Mouse (Mus musculus): ENCODE measurements around the gene Ptcd1. TPM values are rescaled to one million over a fixed set of nuclear protein-coding genes. Genes with fewer than 3 reads are reported as not detected.
"Not testable (repeated sequence)": the region's sequence is repeated elsewhere in the genome, so short reads cannot be mapped to it uniquely, and the experiment has no call there.

Gene Ptcd1
- 20.0 and 21.6 TPM in 2 replicates for polyA plus RNA-seq (2015; fragmentation: Nextera tagmentation; extraction: Ambion mirVana)

GRCm38 (mm10) chr5:145166536-145167305 lies at the start of gene Ptcd1, which contains the start of gene Cpsf4:
Ptcd1 (minus strand) TSS chr5:145167108.
Cpsf4 (plus strand) TSS chr5:145167213.
- peaks cover 51% of the 10 kb centered on the region for H3K36me3 ChIP-seq (ENCODE audit: poor library complexity, severe bottlenecking)
- peak within 1 kb of the TSS; percentile 97 for H3K4me2 ChIP-seq
- H3K9ac ChIP-seq = peak within 1 kb of the TSS; percentile 96
- peaks cover 22% of the 10 kb centered on the region for H3K4me1 ChIP-seq
- peak within 1 kb of the TSS; percentile 95 for H3K4me3 ChIP-seq
- peak within 1 kb of the TSS; percentile 75 for H3K27ac ChIP-seq
- H3K9me3 ChIP-seq (replicated peaks) = no peaks in the 10 kb centered on the region
- ATAC-seq = peak; percentile 97
- H3K27me3 ChIP-seq = no peaks in the 10 kb centered on the region
- WGBS = under 1% methylated on average over 42 of the region's 51 CpGs

- no peaks in the 10 kb centered on the region for H3K4me1 ChIP-seq
- no peak for ATAC-seq
- no peak overlapping the region for H3K4me3 ChIP-seq
- H3K36me3 ChIP-seq (ENCODE audit: poor library complexity, severe bottlenecking) = peaks cover 72% of the 10 kb centered on the region
- no peaks in the 10 kb centered on the region for H3K9me3 ChIP-seq (replicated peaks)
- no peak overlapping the region for H3K9ac ChIP-seq
- H3K4me2 ChIP-seq = no peak overlapping the region
- WGBS = 66% methylated on average over 4 of the region's 4 CpGs
- H3K27ac ChIP-seq = no peak overlapping the region
- no peaks in the 10 kb centered on the region for H3K27me3 ChIP-seq
These were observed 47.8 kb upstream of the Ptcd1 start for GRCm38 (mm10) chr5:145214679-145215078.

GRCm38 (mm10) chr5:145213505-145213904 lies 46.6 kb upstream of the Ptcd1 start:
- H3K27ac ChIP-seq = no peak overlapping the region
- WGBS = 91% methylated on average over 3 of the region's 3 CpGs
- H3K4me3 ChIP-seq = no peak overlapping the region
- H3K4me2 ChIP-seq = no peak overlapping the region
- no peaks in the 10 kb centered on the region for H3K9me3 ChIP-seq (replicated peaks)
- H3K36me3 ChIP-seq (ENCODE audit: poor library complexity, severe bottlenecking) = peaks cover 69% of the 10 kb centered on the region
- no peaks in the 10 kb centered on the region for H3K27me3 ChIP-seq
- no peak for ATAC-seq
- no peaks in the 10 kb centered on the region for H3K4me1 ChIP-seq
- no peak overlapping the region for H3K9ac ChIP-seq

- Histone ChIP-seq H3K27ac (no peak overlapping the region), H3K4me1 (no peaks in the 10 kb centered on the region), H3K9me3 (replicated peaks) (no peaks in the 10 kb centered on the region), H3K36me3 (ENCODE audit: poor library complexity, severe bottlenecking) (peaks cover 70% of the 10 kb centered on the region), H3K4me3 (no peak overlapping the region), H3K27me3 (no peaks in the 10 kb centered on the region), H3K9ac (no peak overlapping the region), H3K4me2 (no peak overlapping the region)
- WGBS = 96% methylated on average over 4 of the region's 4 CpGs
- no peak for ATAC-seq
These were observed 45.3 kb upstream of the Ptcd1 start for GRCm38 (mm10) chr5:145212216-145212615.

GRCm38 (mm10) chr5:145211340-145211739 lies 44.4 kb upstream of the Ptcd1 start:
- Histone ChIP-seq H3K36me3 (ENCODE audit: poor library complexity, severe bottlenecking) (peaks cover 74% of the 10 kb centered on the region), H3K4me2 (no peak overlapping the region), H3K4me1 (no peaks in the 10 kb centered on the region), H3K27ac (no peak overlapping the region), H3K27me3 (no peaks in the 10 kb centered on the region), H3K9ac (no peak overlapping the region), H3K4me3 (no peak overlapping the region), H3K9me3 (replicated peaks) (no peaks in the 10 kb centered on the region)
- ATAC-seq = no peak
- 97% methylated on average over 4 of the region's 4 CpGs for WGBS

- WGBS = 47% methylated on average over 11 of the region's 11 CpGs
- Histone ChIP-seq H3K4me1 (peaks cover 13% of the 10 kb centered on the region), H3K36me3 (ENCODE audit: poor library complexity, severe bottlenecking) (peaks cover 53% of the 10 kb centered on the region)
- ATAC-seq; H3K9me3 ChIP-seq (replicated peaks); H3K27ac ChIP-seq; H3K9ac ChIP-seq; H3K4me2 ChIP-seq; H3K27me3 ChIP-seq; H3K4me3 ChIP-seq: not testable (repeated sequence)
These were observed 41.5 kb upstream of the Ptcd1 start for GRCm38 (mm10) chr5:145208391-145208790.

GRCm38 (mm10) chr5:145207954-145208353 lies 41.0 kb upstream of the Ptcd1 start:
- no peak for ATAC-seq
- H3K4me3 ChIP-seq = no peak overlapping the region
- peaks cover 13% of the 10 kb centered on the region for H3K4me1 ChIP-seq
- 89% methylated on average over 6 of the region's 6 CpGs for WGBS
- no peaks in the 10 kb centered on the region for H3K9me3 ChIP-seq (replicated peaks)
- H3K4me2 ChIP-seq = no peak overlapping the region
- H3K36me3 ChIP-seq (ENCODE audit: poor library complexity, severe bottlenecking) = peaks cover 52% of the 10 kb centered on the region
- H3K27ac ChIP-seq = no peak overlapping the region
- no peaks in the 10 kb centered on the region for H3K27me3 ChIP-seq
- no peak overlapping the region for H3K9ac ChIP-seq

- Histone ChIP-seq H3K4me2 (no peak overlapping the region), H3K9ac (no peak overlapping the region), H3K4me3 (no peak overlapping the region), H3K27me3 (no peaks in the 10 kb centered on the region), H3K27ac (no peak overlapping the region), H3K4me1 (peaks cover 13% of the 10 kb centered on the region), H3K36me3 (ENCODE audit: poor library complexity, severe bottlenecking) (peaks cover 46% of the 10 kb centered on the region), H3K9me3 (replicated peaks) (no peaks in the 10 kb centered on the region)
- 97% methylated on average over 6 of the region's 6 CpGs for WGBS
- no peak for ATAC-seq
These were observed 40.5 kb upstream of the Ptcd1 start for GRCm38 (mm10) chr5:145207385-145207784.

GRCm38 (mm10) chr5:145205041-145205440 lies 38.1 kb upstream of the Ptcd1 start:
- Histone ChIP-seq H3K4me2 (peak overlapping the region; percentile 65), H3K9me3 (replicated peaks) (no peaks in the 10 kb centered on the region), H3K27me3 (no peaks in the 10 kb centered on the region), H3K9ac (peak overlapping the region; percentile 50), H3K4me1 (peaks cover 25% of the 10 kb centered on the region), H3K4me3 (peak overlapping the region; percentile 60), H3K36me3 (ENCODE audit: poor library complexity, severe bottlenecking) (peaks cover 23% of the 10 kb centered on the region), H3K27ac (no peak overlapping the region)
- WGBS = 24% methylated on average over 9 of the region's 9 CpGs
- no peak for ATAC-seq

- H3K4me3 ChIP-seq = peak within 1 kb of the TSS; percentile 60
- peak; percentile 97 for ATAC-seq
- H3K9me3 ChIP-seq (replicated peaks) = no peaks in the 10 kb centered on the region
- H3K27ac ChIP-seq = peak within 1 kb of the TSS; percentile 89
- WGBS = 0% methylated on average over 22 of the region's 22 CpGs
- no peaks in the 10 kb centered on the region for H3K27me3 ChIP-seq
- H3K36me3 ChIP-seq (ENCODE audit: poor library complexity, severe bottlenecking) = peaks cover 16% of the 10 kb centered on the region
- peak within 1 kb of the TSS; percentile 65 for H3K4me2 ChIP-seq
- H3K4me1 ChIP-seq = peaks cover 25% of the 10 kb centered on the region
- peak within 1 kb of the TSS; percentile 62 for H3K9ac ChIP-seq
These were observed 37.2 kb upstream of the Ptcd1 start, which contains the start of gene Zkscan5 for GRCm38 (mm10) chr5:145203936-145204691. Zkscan5 (plus strand) TSS chr5:145204562.

- Histone ChIP-seq H3K36me3 (ENCODE audit: poor library complexity, severe bottlenecking) (peaks cover 13% of the 10 kb centered on the region), H3K9me3 (replicated peaks) (no peaks in the 10 kb centered on the region), H3K4me2 (no peak overlapping the region), H3K4me3 (no peak overlapping the region), H3K27ac (no peak overlapping the region), H3K4me1 (peaks cover 25% of the 10 kb centered on the region), H3K9ac (no peak overlapping the region), H3K27me3 (no peaks in the 10 kb centered on the region)
- no peak for ATAC-seq
- 51% methylated on average over 3 of the region's 3 CpGs for WGBS
These were observed 35.5 kb upstream of the Ptcd1 start for GRCm38 (mm10) chr5:145202446-145202845.

GRCm38 (mm10) chr5:145201321-145201991 lies 34.5 kb upstream of the Ptcd1 start, which contains the start of gene Zkscan14:
Zkscan14 (minus strand) TSS chr5:145201868.
- WGBS = 2% methylated on average over 37 of the region's 37 CpGs
- H3K27ac ChIP-seq = no peak within 1 kb of the TSS; the same call in 1 of the 2 replicates
- H3K27me3 ChIP-seq = no peaks in the 10 kb centered on the region
- peak within 1 kb of the TSS; percentile 97 for H3K4me2 ChIP-seq
- peak within 1 kb of the TSS; percentile 69 for H3K4me3 ChIP-seq
- peaks cover 25% of the 10 kb centered on the region for H3K4me1 ChIP-seq
- H3K9me3 ChIP-seq (replicated peaks) = no peaks in the 10 kb centered on the region
- H3K9ac ChIP-seq = peak within 1 kb of the TSS; percentile 74
- H3K36me3 ChIP-seq (ENCODE audit: poor library complexity, severe bottlenecking) = peaks cover 13% of the 10 kb centered on the region
- peak; percentile 14; the same call in 1 of the 2 replicates for ATAC-seq
